Mouse (Mus musculus) liver, embryonic 12.5 days (tissue): Measurements from ENCODE around the gene Hspd1. TPM values are rescaled to one million over a fixed set of nuclear protein-coding genes. Genes with fewer than 3 reads are reported as not detected.
"Not testable (repeated sequence)": the region's sequence is repeated elsewhere in the genome, so short reads cannot be mapped to it uniquely, and the experiment has no call there.

Experiments
- ATAC-seq: fragments of 200-750 bp; cut with Nextera tagmentation; 2 replicates; pipeline ENCODE4 v1.8.0; 2017; ENCODE audit warnings: moderate number of reproducible peaks, mild to moderate bottlenecking, moderate library complexity
- H3K27ac ChIP-seq: fragments of 300-500 bp; sonication (generic); 2 replicates; pipeline ENCODE4 v1.5.1; 2016; ENCODE audit warnings: mild to moderate bottlenecking
- H3K27me3 ChIP-seq: fragments of 300-500 bp; sonication (generic); replicated peaks from 2 replicates; pipeline ENCODE4 v1.6.1; 2016; ENCODE audit warnings: mild to moderate bottlenecking, moderate library complexity
- H3K36me3 ChIP-seq: fragments of 300-500 bp; sonication (generic); 2 replicates; pipeline ENCODE4 v1.6.1; 2016; ENCODE audit warnings: mild to moderate bottlenecking, moderate library complexity
- H3K4me1 ChIP-seq: fragments of 300-500 bp; sonication (generic); 2 replicates; pipeline ENCODE4 v1.6.1; 2016
- H3K4me2 ChIP-seq: fragments of 300-500 bp; sonication (generic); 2 replicates; pipeline ENCODE4 v1.6.1; 2016; ENCODE audit warnings: mild to moderate bottlenecking, moderate library complexity
- H3K4me3 ChIP-seq: fragments of 300-500 bp; sonication (generic); 2 replicates; pipeline ENCODE4 v1.5.1; 2016; ENCODE audit warnings: mild to moderate bottlenecking, moderate library complexity
- H3K9ac ChIP-seq: fragments of 300-500 bp; sonication (generic); 2 replicates; pipeline ENCODE4 v1.6.1; 2016; ENCODE audit warnings: mild to moderate bottlenecking, moderate library complexity
- H3K9me3 ChIP-seq: fragments of 300-500 bp; sonication (generic); replicated peaks from 2 replicates; pipeline ENCODE4 v1.6.1; 2016; ENCODE audit warnings: mild to moderate bottlenecking, moderate library complexity
- WGBS: fragments of 180-500 bp; shearing (Covaris S2); methylation state at CpG from one replicate; pipeline ENCODE4 v1.1.7; 2016; ENCODE audit not compliant: insufficient replicate concordance; 5-methylcytosine and 5-hydroxymethylcytosine counted together
- polyA plus RNA-seq: library from polyadenylated mRNA; unstranded; fragments of >200 nt; fragmentation: Nextera tagmentation; extraction: Ambion mirVana; gene quantifications from 2 replicates; pipeline ENCODE4 v1.2.1, GENCODE M21; 2016

Gene Hspd1
- polyA plus RNA-seq, result 563 and 590 TPM in 2 replicates

- no peaks in the 10 kb centered on the region for H3K9me3 ChIP-seq
- H3K27me3 ChIP-seq, result no peaks in the 10 kb centered on the region
- peak within 1 kb of the TSS; percentile 96 for H3K4me3 ChIP-seq
- ATAC-seq, result peak; percentile 90
- peak within 1 kb of the TSS; percentile 94 for H3K4me2 ChIP-seq
- peaks cover 75% of the 10 kb centered on the region for H3K4me1 ChIP-seq
- H3K36me3 ChIP-seq, result peaks cover 65% of the 10 kb centered on the region
- WGBS, result under 1% methylated on average over 76 of the region's 76 CpGs
- H3K9ac ChIP-seq, result peak within 1 kb of the TSS; percentile 99
- H3K27ac ChIP-seq, result peak within 1 kb of the TSS; percentile 97
Measured at GRCm38 (mm10) chr1:55087932-55088610, at the start of gene Hspd1, which contains the start of gene Hspe1. Hspd1 (minus strand) TSS chr1:55088243. Hspe1 (plus strand) TSS chr1:55088132.

- Histone ChIP-seq H3K4me1 (peaks cover 22% of the 10 kb centered on the region), H3K27me3 (no peaks in the 10 kb centered on the region), H3K4me3 (no peak overlapping the region), H3K9me3 (no peaks in the 10 kb centered on the region), H3K36me3 (peaks cover 54% of the 10 kb centered on the region), H3K9ac (no peak overlapping the region), H3K4me2 (no peak overlapping the region), H3K27ac (no peak overlapping the region)
- ATAC-seq, result no peak
- WGBS, result 90% methylated on average over 1 of the region's 1 CpGs
Measured at GRCm38 (mm10) chr1:55135846-55136245, 47.8 kb upstream of the Hspd1 start.

DNA sequence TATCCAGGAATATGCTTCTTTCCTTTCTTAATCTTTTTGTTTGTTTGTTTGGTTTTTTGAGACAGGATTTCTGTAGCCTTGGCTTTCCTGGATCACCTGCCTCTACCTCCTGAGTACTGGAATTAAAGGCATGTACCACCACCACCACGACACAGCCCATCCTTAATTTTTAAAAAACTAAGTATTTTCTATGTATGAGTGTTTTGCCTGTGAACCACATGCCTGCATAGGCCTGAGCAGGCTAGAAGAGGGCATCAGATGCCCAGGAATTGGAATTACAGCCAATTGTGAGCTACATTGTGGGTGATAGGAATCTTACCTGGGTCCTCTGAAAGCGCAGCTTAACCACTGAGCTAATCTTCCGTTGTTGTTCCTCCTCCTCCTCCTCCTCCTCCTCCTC, 46.3 kb upstream of the Hspd1 start:
- H3K9ac ChIP-seq, result no peak overlapping the region
- H3K4me2 ChIP-seq, result no peak overlapping the region
- no peaks in the 10 kb centered on the region for H3K9me3 ChIP-seq
- H3K4me1 ChIP-seq, result peaks cover 35% of the 10 kb centered on the region
- WGBS, result 70% methylated on average over 3 of the region's 3 CpGs
- H3K27me3 ChIP-seq, result no peaks in the 10 kb centered on the region
- H3K4me3 ChIP-seq, result no peak overlapping the region
- H3K27ac ChIP-seq, result no peak overlapping the region
- no peak for ATAC-seq
- H3K36me3 ChIP-seq, result peaks cover 39% of the 10 kb centered on the region

DNA sequence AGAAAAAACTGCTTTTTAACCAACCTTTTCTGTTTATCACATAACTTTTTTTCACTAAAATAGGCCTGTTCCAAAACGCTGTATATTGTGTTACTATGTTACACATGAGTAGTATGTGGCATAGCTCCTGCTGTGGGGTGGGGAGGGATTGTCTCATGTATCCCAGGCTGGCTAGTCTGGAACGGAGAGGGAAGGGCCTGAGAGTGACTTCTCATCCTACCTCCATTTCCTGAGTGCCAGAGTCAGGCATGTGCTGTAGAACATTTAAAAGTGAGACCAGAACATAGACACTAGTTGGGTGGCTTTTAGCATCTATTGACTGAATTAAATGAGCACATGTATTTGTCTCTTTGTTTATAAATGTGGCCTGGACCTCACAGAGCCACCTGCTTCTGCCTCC, 45.1 kb upstream of the Hspd1 start:
- ATAC-seq, result no peak
- Histone ChIP-seq H3K9ac (peak overlapping the region; percentile 27; the same call in 1 of the 2 replicates), H3K4me1 (peaks cover 35% of the 10 kb centered on the region), H3K27me3 (no peaks in the 10 kb centered on the region), H3K4me2 (peak overlapping the region; percentile 80), H3K9me3 (no peaks in the 10 kb centered on the region), H3K4me3 (no peak overlapping the region), H3K36me3 (peaks cover 34% of the 10 kb centered on the region), H3K27ac (0 out of 2 replicates have a peak overlapping the region, but pooled peaks have one; percentile 20)
- WGBS, result 68% methylated on average over 2 of the region's 2 CpGs

GRCm38 (mm10) chr1:55132308-55132707, 44.3 kb upstream of the Hspd1 start:
- Histone ChIP-seq H3K4me3 (peak overlapping the region; percentile 100), H3K36me3 (peaks cover 27% of the 10 kb centered on the region), H3K4me1 (peaks cover 35% of the 10 kb centered on the region), H3K9ac (peak overlapping the region; percentile 99), H3K27ac (0 out of 2 replicates have a peak overlapping the region, but pooled peaks have one; percentile 20), H3K27me3 (no peaks in the 10 kb centered on the region), H3K4me2 (peak overlapping the region; percentile 80), H3K9me3 (no peaks in the 10 kb centered on the region)
- no peak for ATAC-seq
- WGBS, result 34% methylated on average over 4 of the region's 4 CpGs

DNA sequence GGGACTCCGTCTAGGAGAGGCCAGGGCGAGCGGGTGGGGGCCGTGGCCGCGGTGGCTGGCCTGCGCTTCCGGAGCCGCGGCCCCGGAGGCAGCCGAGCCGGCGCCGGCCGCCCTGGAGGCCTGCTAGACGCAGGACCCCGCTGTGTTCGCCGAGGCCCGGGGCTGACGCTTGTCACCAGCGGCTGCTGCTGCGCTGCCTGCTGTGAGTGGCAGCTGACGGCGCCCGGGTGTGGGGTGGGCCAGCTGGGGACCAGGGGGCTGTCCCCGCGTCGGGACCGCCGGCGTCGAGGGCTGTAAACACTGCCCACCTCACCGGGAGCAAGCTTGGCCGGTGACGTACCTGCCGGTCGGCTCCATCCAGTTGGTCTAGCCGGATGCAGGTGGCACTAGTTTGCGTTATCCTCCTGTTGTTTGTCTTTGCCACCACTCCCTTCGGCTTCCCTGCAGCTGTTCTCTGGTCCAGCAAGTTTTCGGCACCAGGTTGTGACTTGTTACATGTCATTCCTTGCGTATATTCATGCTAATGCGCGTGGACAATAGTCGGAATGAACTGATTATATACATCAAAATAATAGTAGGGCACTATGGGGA, 43.5 kb upstream of the Hspd1 start:
- Histone ChIP-seq H3K4me3 (peak overlapping the region; percentile 100), H3K4me1 (peaks cover 35% of the 10 kb centered on the region), H3K27me3 (no peaks in the 10 kb centered on the region), H3K9ac (peak overlapping the region; percentile 99), H3K36me3 (peaks cover 23% of the 10 kb centered on the region), H3K27ac (peak overlapping the region; percentile 94), H3K9me3 (no peaks in the 10 kb centered on the region), H3K4me2 (peak overlapping the region; percentile 80)
- under 1% methylated on average over 45 of the region's 47 CpGs for WGBS
- ATAC-seq, result peak; percentile 79

DNA sequence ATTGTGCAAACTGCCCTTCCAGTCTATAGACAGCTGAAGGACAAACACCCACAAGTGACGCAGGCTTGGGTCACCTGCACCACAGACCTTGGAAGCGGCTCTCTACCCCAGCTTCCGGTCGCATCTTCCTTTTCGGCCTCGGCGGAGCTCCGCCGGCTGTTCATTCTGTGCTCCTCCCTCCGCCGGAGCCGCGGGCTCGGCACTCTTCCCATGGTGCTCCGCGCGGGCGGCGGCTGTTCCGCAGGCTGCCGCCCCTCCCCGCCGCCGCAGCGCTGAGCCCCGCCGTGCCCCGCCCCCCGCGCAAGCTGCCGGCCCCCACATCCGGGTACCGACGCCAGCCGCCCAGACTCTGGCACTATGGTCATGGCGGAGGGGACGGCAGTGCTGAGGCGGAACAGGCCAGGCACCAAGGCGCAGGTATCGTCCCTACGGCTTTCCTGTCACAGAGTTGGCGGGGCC, 42.9 kb upstream of the Hspd1 start, which contains the start of gene Mob4:
TSS of gene Mob4 (plus strand) at position 289 of the 459 bp plus-strand sequence.
- peaks cover 23% of the 10 kb centered on the region for H3K36me3 ChIP-seq
- peak within 1 kb of the TSS; percentile 100 for H3K4me3 ChIP-seq
- H3K27ac ChIP-seq, result peak within 1 kb of the TSS; percentile 94
- peaks cover 35% of the 10 kb centered on the region for H3K4me1 ChIP-seq
- no peaks in the 10 kb centered on the region for H3K9me3 ChIP-seq
- H3K4me2 ChIP-seq, result peak within 1 kb of the TSS; percentile 80
- H3K27me3 ChIP-seq, result no peaks in the 10 kb centered on the region
- WGBS, result under 1% methylated on average over 40 of the region's 42 CpGs
- H3K9ac ChIP-seq, result peak within 1 kb of the TSS; percentile 99
- peak; percentile 93 for ATAC-seq

GRCm38 (mm10) chr1:55130190-55130916, 42.3 kb upstream of the Hspd1 start:
- H3K9ac ChIP-seq, result peak overlapping the region; percentile 99
- ATAC-seq, result no peak; the same call in 1 of the 2 replicates
- WGBS, result 50% methylated on average over 10 of the region's 10 CpGs

DNA sequence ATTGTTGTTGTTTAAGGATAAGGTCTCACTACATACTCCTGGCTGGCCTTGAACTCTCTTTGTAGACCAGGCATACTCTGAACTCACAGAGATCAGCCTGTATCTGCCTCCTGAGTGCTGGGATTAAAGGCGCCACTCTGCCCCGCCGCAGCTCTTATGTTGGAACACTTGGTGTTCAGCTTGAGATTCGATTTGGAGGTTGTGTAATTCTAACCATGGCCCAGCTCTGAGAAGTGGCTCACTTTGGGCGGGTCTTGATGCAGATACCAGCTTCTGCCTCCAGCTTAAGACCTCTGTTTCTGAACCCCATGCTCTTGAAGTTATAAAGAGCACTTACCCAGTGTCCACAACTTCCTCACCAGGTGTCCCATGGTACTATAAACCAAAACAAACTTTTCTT, 41.7 kb upstream of the Hspd1 start:
- Histone ChIP-seq H3K36me3 (peaks cover 11% of the 10 kb centered on the region), H3K9me3 (no peaks in the 10 kb centered on the region), H3K4me1 (peaks cover 35% of the 10 kb centered on the region), H3K27me3 (no peaks in the 10 kb centered on the region), H3K4me2 (peak overlapping the region; percentile 80; the same call in 1 of the 2 replicates), H3K27ac (0 out of 2 replicates have a peak overlapping the region, but pooled peaks have one; percentile 24), H3K4me3 (no peak overlapping the region), H3K9ac (no peak overlapping the region)
- ATAC-seq, result no peak
- 67% methylated on average over 5 of the region's 5 CpGs for WGBS

More at GRCm38 (mm10) chr1:55130190-55130916, 42.3 kb upstream of the Hspd1 start:
- peak overlapping the region; percentile 80 for H3K4me2 ChIP-seq
- peaks cover 35% of the 10 kb centered on the region for H3K4me1 ChIP-seq
- peak overlapping the region; percentile 94 for H3K27ac ChIP-seq
- peak overlapping the region; percentile 100 for H3K4me3 ChIP-seq
- no peaks in the 10 kb centered on the region for H3K9me3 ChIP-seq
- peaks cover 16% of the 10 kb centered on the region for H3K36me3 ChIP-seq
- H3K27me3 ChIP-seq, result no peaks in the 10 kb centered on the region

GRCm38 (mm10) chr1:55124136-55124535, 36.1 kb upstream of the Hspd1 start:
- H3K4me3 ChIP-seq, H3K4me2 ChIP-seq, H3K9me3 ChIP-seq, H3K27ac ChIP-seq, H3K36me3 ChIP-seq, H3K4me1 ChIP-seq, H3K9ac ChIP-seq, ATAC-seq, H3K27me3 ChIP-seq: not testable (repeated sequence)
- 87% methylated on average over 2 of the region's 2 CpGs for WGBS

GRCm38 (mm10) chr1:55123561-55123960, 35.5 kb upstream of the Hspd1 start:
- ATAC-seq, result no peak

More at GRCm38 (mm10) chr1:55123561-55123960, 35.5 kb upstream of the Hspd1 start:
- H3K4me2 ChIP-seq, result no peak overlapping the region
- H3K9ac ChIP-seq, result no peak overlapping the region
- H3K4me3 ChIP-seq, result no peak overlapping the region
- no peaks in the 10 kb centered on the region for H3K9me3 ChIP-seq
- 73% methylated on average over 2 of the region's 2 CpGs for WGBS
- H3K36me3 ChIP-seq, result no peaks in the 10 kb centered on the region
- H3K27me3 ChIP-seq, result no peaks in the 10 kb centered on the region
- H3K27ac ChIP-seq, result no peak overlapping the region
- H3K4me1 ChIP-seq, result no peaks in the 10 kb centered on the region
